Comparison of ENCODE assay signal across 8 mouse cellular contexts in genomic region chr15:38391420-38391819, GRCm38 (mm10).
DNase-seq lines count a peak whose midpoint lies in the region; ATAC-seq lines count a peak whose summit lies in the region.

No protein-coding gene starts in this region.

- peaks cover 13% of the 10 kb centered on the region for H3K4me1 ChIP-seq in heart, embryonic 16.5 days (ENCODE audit: control insufficient read depth, insufficient read depth, low read length)
- peaks cover 15% of the 10 kb centered on the region for H3K4me1 ChIP-seq in limb, embryonic 15.5 days

- H3K36me3 ChIP-seq in heart, embryonic 16.5 days (ENCODE audit: control insufficient read depth, insufficient read depth) = no peaks in the 10 kb centered on the region
- no peaks in the 10 kb centered on the region for H3K36me3 ChIP-seq in limb, embryonic 15.5 days

- no peak overlapping the region for H3K4me3 ChIP-seq in heart, embryonic 16.5 days (ENCODE audit: low read length)
- no peak overlapping the region for H3K4me3 ChIP-seq in limb, embryonic 15.5 days

- peak; percentile 97 for DNase-seq in heart, adult 11 months
- DNase-seq in heart, adult 8-10 months (ENCODE audit: low spot score) = no peak
- DNase-seq in urinary bladder, adult 2 months (ENCODE audit: low spot score) = peak; percentile 59
- DNase-seq in c-Kit-positive CD71-positive TER-119-positive erythroid progenitor cells, embryonic 14.5 days (ENCODE audit: low spot score) = no peak
- DNase-seq in thymus, postnatal 25 days = no peak
- DNase-seq in spleen, postnatal 14 days (ENCODE audit: low spot score in 2 of 2) = no peak

- H3K27ac ChIP-seq in heart, embryonic 16.5 days (ENCODE audit: low read length) = no peak overlapping the region
- H3K27ac ChIP-seq in limb, embryonic 15.5 days = peak overlapping the region; percentile 73

- no peaks in the 10 kb centered on the region for H3K9me3 ChIP-seq in heart, embryonic 16.5 days (replicated peaks; ENCODE audit: control insufficient read depth, low read length)
- no peaks in the 10 kb centered on the region for H3K9me3 ChIP-seq in limb, embryonic 15.5 days

- 46% methylated on average over 6 of the region's 6 CpGs for WGBS in heart, embryonic 16.5 days
- 44% methylated on average over 6 of the region's 6 CpGs for WGBS in limb, embryonic 15.5 days

- H3K9ac ChIP-seq in heart, embryonic 16.5 days (ENCODE audit: low read length) = no peak overlapping the region
- H3K9ac ChIP-seq in limb, embryonic 15.5 days = no peak overlapping the region

- ATAC-seq in heart, embryonic 16.5 days (replicated peaks; ENCODE audit: extremely low read depth, insufficient read depth, low FRiP score) = peak; percentile 72
- ATAC-seq in limb, embryonic 15.5 days (ENCODE audit: insufficient number of reproducible peaks, low FRiP score, low TSS enrichment, low read depth) = peak; percentile 57; the same call in 1 of the 2 replicates

- no peak overlapping the region for H3K4me2 ChIP-seq in heart, embryonic 16.5 days (ENCODE audit: low read depth, low read length)
- H3K4me2 ChIP-seq in limb, embryonic 15.5 days = no peak overlapping the region

- no peaks in the 10 kb centered on the region for H3K27me3 ChIP-seq in heart, embryonic 16.5 days (ENCODE audit: control insufficient read depth, insufficient read depth, low read length)
- no peaks in the 10 kb centered on the region for H3K27me3 ChIP-seq in limb, embryonic 15.5 days

Comparison
In these comparisons a context has a peak if more than half of its experiments do, and no peak if none do; other contexts are left out.
1. DNase-seq: peak in heart, adult 11 months (single experiment) and urinary bladder, adult 2 months (single experiment); none in heart, adult 8-10 months (single experiment), c-Kit-positive CD71-positive TER-119-positive erythroid progenitor cells, embryonic 14.5 days (single experiment), thymus, postnatal 25 days (single experiment) and spleen, postnatal 14 days (0 of 2).